Mouse (Mus musculus) cerebellum, adult 2 months (tissue): Measurements from ENCODE around the gene Ggt1. TPM values are rescaled to one million over a fixed set of nuclear protein-coding genes. Genes with fewer than 3 reads are reported as not detected.

Source experiments
- DNase-seq, 2 experiments: peaks; one replicate each; pipeline ENCODE4 v3.0.0; 2021
- H3K27ac ChIP-seq: fragments of 200-500 bp; 2 replicates; pipeline ENCODE4 v1.5.1; 2012; ENCODE audit warnings: low read length, control low read depth, inconsistent platforms; ENCODE audit not compliant: insufficient read depth
- H3K27me3 ChIP-seq: fragments of 200-500 bp; 2 replicates; pipeline ENCODE4 v1.6.1; 2012; ENCODE audit warnings: inconsistent platforms, mild to moderate bottlenecking, low read length, moderate library complexity; ENCODE audit not compliant: control insufficient read depth, insufficient read depth
- H3K4me1 ChIP-seq: fragments of 200-500 bp; 2 replicates; pipeline ENCODE4 v1.6.1; 2011; ENCODE audit warnings: low read length; ENCODE audit not compliant: control insufficient read depth, insufficient read depth
- H3K4me3 ChIP-seq: fragments of 200-500 bp; replicated peaks from 2 replicates; pipeline ENCODE3; 2011; ENCODE audit warnings: mild to moderate bottlenecking, low read depth, low read length, control low read depth; ENCODE audit not compliant: insufficient read depth
- CTCF ChIP-seq: fragments of 200-500 bp; IDR thresholded peaks from 2 replicates; pipeline ENCODE4 v1.5.1; 2011; ENCODE audit warnings: low read depth, mild to moderate bottlenecking, control low read depth, low read length, moderate library complexity, borderline replicate concordance; ENCODE audit not compliant: insufficient read depth
- POLR2A ChIP-seq: fragments of 200-500 bp; IDR thresholded peaks from 2 replicates; pipeline ENCODE4 v1.6.1; 2011; ENCODE audit warnings: low read length, control low read depth, borderline replicate concordance; ENCODE audit not compliant: insufficient read depth
- WGBS: fragments of 180-500 bp; shearing (Covaris S2); methylation state at CpG from one replicate; pipeline ENCODE4 v1.1.7; 2018; 5-methylcytosine and 5-hydroxymethylcytosine counted together
- polyA plus RNA-seq: library from polyadenylated mRNA; depleted of rRNA; stranded (reverse); fragments of >200 nt; gene quantifications from 2 replicates; pipeline ENCODE4 v1.2.3, GENCODE M21; 2012

The Ggt1 gene
- polyA plus RNA-seq, 1 experiment = 3.5 TPM

- TF ChIP-seq CTCF = no peak
- TF ChIP-seq POLR2A = no peak
- no peak for DNase-seq
- Histone ChIP-seq H3K27ac (no peak overlapping the region), H3K4me1 (no peaks in the 10 kb centered on the region; the same call in 1 of the 2 replicates), H3K27me3 (no peaks in the 10 kb centered on the region), H3K4me3 (no peak overlapping the region)
- 85% methylated on average over 2 of the region's 2 CpGs for WGBS
Measured at GRCm38 (mm10) chr10:75552106-75552505, 9.3 kb upstream of the Ggt1 start.

GRCm38 (mm10) chr10:75552701-75553450 is 8.5 kb upstream of the Ggt1 start:
- 79% methylated on average over 13 of the region's 13 CpGs for WGBS
- TF ChIP-seq CTCF (no peak), POLR2A (no peak)
- Histone ChIP-seq H3K27me3 (no peaks in the 10 kb centered on the region), H3K4me3 (no peak overlapping the region), H3K4me1 (peaks cover 2% of the 10 kb centered on the region; the same call in 1 of the 2 replicates), H3K27ac (no peak overlapping the region)
- no peak for DNase-seq

- H3K27me3 ChIP-seq = no peaks in the 10 kb centered on the region
- TF ChIP-seq CTCF (no peak), POLR2A (no peak)
- no peak overlapping the region for H3K4me3 ChIP-seq
- H3K4me1 ChIP-seq = peaks cover 7% of the 10 kb centered on the region
- H3K27ac ChIP-seq = no peak overlapping the region
- DNase-seq = no peak
- WGBS = 93% methylated on average over 8 of the region's 8 CpGs
Measured at GRCm38 (mm10) chr10:75554090-75554489, 7.3 kb upstream of the Ggt1 start.

- TF ChIP-seq POLR2A (no peak), CTCF (no peak)
- Histone ChIP-seq H3K4me1 (peaks cover 10% of the 10 kb centered on the region), H3K27ac (no peak overlapping the region), H3K27me3 (no peaks in the 10 kb centered on the region), H3K4me3 (no peak overlapping the region)
- no peak for DNase-seq
- WGBS = 71% methylated on average over 6 of the region's 6 CpGs
Measured at GRCm38 (mm10) chr10:75555557-75555956, 5.8 kb upstream of the Ggt1 start.

GRCm38 (mm10) chr10:75556026-75556425 is 5.4 kb upstream of the Ggt1 start:
- Histone ChIP-seq H3K27me3 (no peaks in the 10 kb centered on the region), H3K27ac (no peak overlapping the region), H3K4me1 (peaks cover 14% of the 10 kb centered on the region), H3K4me3 (no peak overlapping the region)
- WGBS = 34% methylated on average over 9 of the region's 9 CpGs
- TF ChIP-seq POLR2A = no peak
- no peak for TF ChIP-seq CTCF
- DNase-seq = peak; percentile 51 to 69

- H3K4me1 ChIP-seq = peaks cover 23% of the 10 kb centered on the region
- peak overlapping the region; percentile 93 for H3K4me3 ChIP-seq
- peak; percentile 77 to 86 for DNase-seq
- TF ChIP-seq CTCF (no peak), POLR2A (no peak; the same call in 1 of the 2 replicates)
- H3K27me3 ChIP-seq = no peaks in the 10 kb centered on the region
- 1% methylated on average over 3 of the region's 3 CpGs for WGBS
- peak overlapping the region; percentile 72 for H3K27ac ChIP-seq
Measured at GRCm38 (mm10) chr10:75558515-75558914, 2.9 kb upstream of the Ggt1 start.

GRCm38 (mm10) chr10:75559041-75559675 is 2.2 kb upstream of the Ggt1 start:
- peak overlapping the region; percentile 93 for H3K4me3 ChIP-seq
- under 1% methylated on average over 14 of the region's 14 CpGs for WGBS
- peak; percentile 33 to 53 for DNase-seq

More at GRCm38 (mm10) chr10:75559041-75559675, 2.2 kb upstream of the Ggt1 start:
- H3K27ac ChIP-seq = peak overlapping the region; percentile 72
- no peaks in the 10 kb centered on the region for H3K27me3 ChIP-seq
- peaks cover 23% of the 10 kb centered on the region for H3K4me1 ChIP-seq
- TF ChIP-seq POLR2A (no peak), CTCF (no peak)
